Mouse (Mus musculus): ENCODE measurements around the gene Fuz. TPM values are rescaled to one million over a fixed set of nuclear protein-coding genes. Genes with fewer than 3 reads are reported as not detected.

Gene Fuz
- polyA plus RNA-seq (2021; fragmentation: Nextera tagmentation): 12.1 TPM in 2 replicates
- long read RNA-seq, experiment 1, transcript Fuz-201 (11 exons, 1,698 nt): major isoform, 11 of 23 reads
- long read RNA-seq, experiment 1, transcript Fuz-214 (5 exons, 853 nt): minor isoform, 5 of 23 reads
- long read RNA-seq, experiment 1, partial matches to known transcripts: 0 of 23 reads
- long read RNA-seq, experiment 1, other reads (novel, unspliced or antisense): 4 of 23 reads
- long read RNA-seq, experiment 2, transcript Fuz-213 (10 exons, 1,453 nt): minor isoform, 7 of 38 reads
- long read RNA-seq, experiment 2, transcript Fuz-201 (11 exons, 1,698 nt): major isoform, 18 of 38 reads
- long read RNA-seq, experiment 2, partial matches to known transcripts: 1 of 38 reads
- long read RNA-seq, experiment 2, other reads (novel, unspliced or antisense): 10 of 38 reads

GRCm38 (mm10) chr7:44895593-44896434 lies at the start of gene Fuz:
Fuz (plus strand) TSS chr7:44896079.

GRCm38 (mm10) chr7:44848561-44849415 lies 47.1 kb upstream of the Fuz start, which contains the start of the genes Akt1s1 and Tbc1d17:
Akt1s1 (plus strand) TSS chr7:44848991.
Tbc1d17 (minus strand) TSS chr7:44849079.

GRCm38 (mm10) chr7:44857042-44857552 lies 38.8 kb upstream of the Fuz start, which contains the start of gene Pnkp:
Pnkp (plus strand) TSS chr7:44857139.

GRCm38 (mm10) chr7:44869697-44870528 lies 26.0 kb upstream of the Fuz start, which contains the start of gene Ptov1:
Ptov1 (minus strand) TSS chr7:44869788.

GRCm38 (mm10) chr7:44892276-44892921 lies 3.5 kb upstream of the Fuz start, which contains the start of gene Med25:
Med25 (minus strand) TSS chr7:44892712.

GRCm38 (mm10) chr7:44929204-44930151 lies 33.6 kb downstream of the Fuz start, which contains the start of gene Ap2a1:
Ap2a1 (minus strand) TSS chr7:44929496.

GRCm38 (mm10) chr7:44942904-44943303 lies 47.0 kb downstream of the Fuz start, which contains the start of gene Tsks:
Tsks (plus strand) TSS chr7:44943204.

Small RNA genes within 50 kb of the gene (microRNA-seq; reads per million reads assigned to microRNA genes)
- gene Mir707: not detected

Other genes with a start within 250 kb of the Fuz start
- 29.7 and 33.9 TPM in 2 replicates for gene Myh14, start 225.2 kb upstream of the Fuz start, polyA plus RNA-seq (2021; fragmentation: Nextera tagmentation)
- not detected in 2 replicates for gene Izumo2, start 187.3 kb upstream of the Fuz start, polyA plus RNA-seq (2021; fragmentation: Nextera tagmentation)
- 35.9 and 36.4 TPM in 2 replicates for gene Vrk3, start 147.7 kb upstream of the Fuz start, polyA plus RNA-seq (2021; fragmentation: Nextera tagmentation)
- gene Zfp473, start 145.0 kb upstream of the Fuz start, polyA plus RNA-seq (2021; fragmentation: Nextera tagmentation): 0.11 and 0.16 TPM in 2 replicates
- 10.2 and 10.5 TPM in 2 replicates for gene Nup62, start 80.0 kb upstream of the Fuz start, polyA plus RNA-seq (2021; fragmentation: Nextera tagmentation)
- gene Il4i1, start 79.7 kb upstream of the Fuz start, polyA plus RNA-seq (2021; fragmentation: Nextera tagmentation): 0.57 and 0.79 TPM in 2 replicates
- gene Atf5, start 79.4 kb upstream of the Fuz start, polyA plus RNA-seq (2021; fragmentation: Nextera tagmentation): 0.68 and 0.74 TPM in 2 replicates
- 30.7 and 33.9 TPM in 2 replicates for gene Akt1s1, start 47.1 kb upstream of the Fuz start, polyA plus RNA-seq (2021; fragmentation: Nextera tagmentation)
- 57.9 and 60.7 TPM in 2 replicates for gene Tbc1d17, start 47.0 kb upstream of the Fuz start, polyA plus RNA-seq (2021; fragmentation: Nextera tagmentation)
- 27.8 and 30.3 TPM in 2 replicates for gene Pnkp, start 38.9 kb upstream of the Fuz start, polyA plus RNA-seq (2021; fragmentation: Nextera tagmentation)
- 147 and 187 TPM in 2 replicates for gene Ptov1, start 26.3 kb upstream of the Fuz start, polyA plus RNA-seq (2021; fragmentation: Nextera tagmentation)
- 143 and 184 TPM in 2 replicates for gene Med25, start 3.4 kb upstream of the Fuz start, polyA plus RNA-seq (2021; fragmentation: Nextera tagmentation)
- gene Ap2a1, start 33.4 kb downstream of the Fuz start, polyA plus RNA-seq (2021; fragmentation: Nextera tagmentation): 34.8 and 42.1 TPM in 2 replicates
- 0.28 and 0.35 TPM in 2 replicates for gene Tsks, start 47.1 kb downstream of the Fuz start, polyA plus RNA-seq (2021; fragmentation: Nextera tagmentation)
- gene Cpt1c, start 78.8 kb downstream of the Fuz start, polyA plus RNA-seq (2021; fragmentation: Nextera tagmentation): 86.2 and 86.7 TPM in 2 replicates
- 6.7 and 7.4 TPM in 2 replicates for gene Prmt1, start 90.5 kb downstream of the Fuz start, polyA plus RNA-seq (2021; fragmentation: Nextera tagmentation)
- 10.7 and 12.0 TPM in 2 replicates for gene Irf3, start 101.6 kb downstream of the Fuz start, polyA plus RNA-seq (2021; fragmentation: Nextera tagmentation)
- gene Bcl2l12, start 102.6 kb downstream of the Fuz start, polyA plus RNA-seq (2021; fragmentation: Nextera tagmentation): 1.6 and 2.6 TPM in 2 replicates
- gene Scaf1, start 120.3 kb downstream of the Fuz start, polyA plus RNA-seq (2021; fragmentation: Nextera tagmentation): 63.8 and 108 TPM in 2 replicates
- gene Rras, start 121.9 kb downstream of the Fuz start, polyA plus RNA-seq (2021; fragmentation: Nextera tagmentation): 3.8 and 4.0 TPM in 2 replicates
- gene Prr12, start 156.8 kb downstream of the Fuz start, polyA plus RNA-seq (2021; fragmentation: Nextera tagmentation): 4.7 and 5.4 TPM in 2 replicates
- 36.0 and 41.3 TPM in 2 replicates for gene Nosip, start 166.3 kb downstream of the Fuz start, polyA plus RNA-seq (2021; fragmentation: Nextera tagmentation)
- gene Prrg2, start 166.6 kb downstream of the Fuz start, polyA plus RNA-seq (2021; fragmentation: Nextera tagmentation): 9.2 and 10.8 TPM in 2 replicates
- gene Rcn3, start 196.1 kb downstream of the Fuz start, polyA plus RNA-seq (2021; fragmentation: Nextera tagmentation): 26.1 and 29.3 TPM in 2 replicates
- 28.3 and 34.8 TPM in 2 replicates for gene Fcgrt, start 207.8 kb downstream of the Fuz start, polyA plus RNA-seq (2021; fragmentation: Nextera tagmentation)
- 1,326 and 1,360 TPM in 2 replicates for gene Rps11, start 228.4 kb downstream of the Fuz start, polyA plus RNA-seq (2021; fragmentation: Nextera tagmentation)
- 1,601 and 1,782 TPM in 2 replicates for gene Rpl13a, start 232.7 kb downstream of the Fuz start, polyA plus RNA-seq (2021; fragmentation: Nextera tagmentation)
- gene Gm45713, start 240.2 kb downstream of the Fuz start, polyA plus RNA-seq (2021; fragmentation: Nextera tagmentation): not detected in 2 replicates
- 0.68 and 1.4 TPM in 2 replicates for gene Flt3l, start 240.4 kb downstream of the Fuz start, polyA plus RNA-seq (2021; fragmentation: Nextera tagmentation)

Measured in layer of hippocampus, adult 6 months (tissue).